Comparison of ENCODE assay signal across 8 mouse cellular contexts in genomic region chr2:92092817-92093216, GRCm38 (mm10). TPM values are rescaled to one million over a fixed set of nuclear protein-coding genes. Genes with fewer than 3 reads are reported as not detected.
A peak's percentile ranks its signal among the peaks of the same experiment; 100 is the strongest.
DNase-seq lines count a peak whose midpoint lies in the region; ATAC-seq and TF ChIP-seq lines count a peak whose summit lies in the region.

Phf21a (plus strand) TSS chr2:92093117.

- H3K4me2 ChIP-seq in kidney, postnatal 0 days (ENCODE audit: low read length) = no peak within 1 kb of the TSS
- H3K4me2 ChIP-seq in intestine, embryonic 15.5 days (replicated peaks) = no peak within 1 kb of the TSS
- no peak within 1 kb of the TSS for H3K4me2 ChIP-seq in midbrain, embryonic 16.5 days (ENCODE audit: low read length)

- ATAC-seq in kidney, postnatal 0 days (replicated peaks; ENCODE audit: low FRiP score, low read depth) = no peak
- ATAC-seq in intestine, embryonic 15.5 days = no peak
- ATAC-seq in midbrain, embryonic 16.5 days = no peak

- no peaks in the 10 kb centered on the region for H3K9me3 ChIP-seq in kidney, postnatal 0 days (replicated peaks; ENCODE audit: low read length)
- H3K9me3 ChIP-seq in intestine, embryonic 15.5 days = no peaks in the 10 kb centered on the region
- H3K9me3 ChIP-seq in midbrain, embryonic 16.5 days (replicated peaks; ENCODE audit: control insufficient read depth, low read length, poor library complexity, severe bottlenecking) = no peaks in the 10 kb centered on the region

- no peak for DNase-seq in kidney, postnatal 0 days (ENCODE audit: low spot score)
- no peak for DNase-seq in kidney, postnatal 10 days
- no peak for DNase-seq in adrenal gland, postnatal 14 days
- no peak for DNase-seq in gastrocnemius, postnatal 14 days
- no peak for DNase-seq in B cell, adult 2 months
- DNase-seq in cerebellum, postnatal 36 days = no peak

- intact Hi-C loops in gastrocnemius, postnatal 14 days (cut with DNase I; ENCODE audit: low total_unique reads) = no loop called here

- no peaks in the 10 kb centered on the region for H3K4me1 ChIP-seq in kidney, postnatal 0 days (replicated peaks; ENCODE audit: insufficient read depth, low read length)
- H3K4me1 ChIP-seq in intestine, embryonic 15.5 days (replicated peaks) = no peaks in the 10 kb centered on the region
- H3K4me1 ChIP-seq in midbrain, embryonic 16.5 days (ENCODE audit: control insufficient read depth, insufficient read depth, low read length) = no peaks in the 10 kb centered on the region

- H3K27me3 ChIP-seq in kidney, postnatal 0 days (ENCODE audit: insufficient read depth, low read length) = no peaks in the 10 kb centered on the region
- H3K27me3 ChIP-seq in intestine, embryonic 15.5 days (replicated peaks) = no peaks in the 10 kb centered on the region
- no peaks in the 10 kb centered on the region for H3K27me3 ChIP-seq in midbrain, embryonic 16.5 days (ENCODE audit: control insufficient read depth, insufficient read depth, low read depth, low read length)

- H3K9ac ChIP-seq in kidney, postnatal 0 days (ENCODE audit: low read depth, low read length) = no peak within 1 kb of the TSS
- no peak within 1 kb of the TSS for H3K9ac ChIP-seq in intestine, embryonic 15.5 days
- H3K9ac ChIP-seq in midbrain, embryonic 16.5 days (ENCODE audit: low read depth, low read length) = no peak within 1 kb of the TSS

- H3K36me3 ChIP-seq in kidney, postnatal 0 days (ENCODE audit: insufficient read depth, low read length) = no peaks in the 10 kb centered on the region
- H3K36me3 ChIP-seq in intestine, embryonic 15.5 days = no peaks in the 10 kb centered on the region
- no peaks in the 10 kb centered on the region for H3K36me3 ChIP-seq in midbrain, embryonic 16.5 days (ENCODE audit: control insufficient read depth, insufficient read depth, low read length)

- WGBS in kidney, postnatal 0 days = 55% methylated on average over 2 of the region's 2 CpGs
- 81% methylated on average over 2 of the region's 2 CpGs for WGBS in intestine, embryonic 15.5 days
- 83% methylated on average over 2 of the region's 2 CpGs for WGBS in midbrain, embryonic 16.5 days

- H3K27ac ChIP-seq in kidney, postnatal 0 days = peak within 1 kb of the TSS; percentile 64; the same call in 1 of the 2 replicates
- H3K27ac ChIP-seq in intestine, embryonic 15.5 days = no peak within 1 kb of the TSS
- H3K27ac ChIP-seq in midbrain, embryonic 16.5 days (ENCODE audit: low read length) = no peak within 1 kb of the TSS

- no peak for TF ChIP-seq CTCF in kidney, postnatal 0 days (IDR thresholded peaks at IDR 0.05; ENCODE audit: low read depth)

- no peak within 1 kb of the TSS for H3K4me3 ChIP-seq in kidney, postnatal 0 days (replicated peaks; ENCODE audit: low read depth, low read length)
- H3K4me3 ChIP-seq in intestine, embryonic 15.5 days (replicated peaks) = no peak within 1 kb of the TSS
- H3K4me3 ChIP-seq in midbrain, embryonic 16.5 days (ENCODE audit: low read depth, low read length) = no peak within 1 kb of the TSS

RNA-seq across cellular contexts. Expression of gene Phf21a, which starts in this region (rescaled TPM):
- 18.6 and 19.4 TPM in 2 replicates for polyA plus RNA-seq in kidney, postnatal 0 days (2015; fragmentation: Nextera tagmentation; extraction: Ambion mirVana)
- 68.1 and 82.3 TPM in 2 replicates for total RNA-seq in adrenal gland, postnatal 14 days (2021)
- 10 to 100 TPM; 19.5 to 21.2 TPM for total RNA-seq in gastrocnemius, postnatal 14 days (2021)
- polyA plus RNA-seq in intestine, embryonic 15.5 days (2015; fragmentation: Nextera tagmentation; extraction: Ambion mirVana) = 18.1 and 19.1 TPM in 2 replicates
- polyA plus RNA-seq in midbrain, embryonic 16.5 days (2015; fragmentation: Nextera tagmentation; extraction: Ambion mirVana) = 33.6 and 36.0 TPM in 2 replicates
